Comparison of ENCODE assay signal across 25 mouse cellular contexts in genomic region chr13:29320421-29320820, GRCm38 (mm10).
DNase-seq lines count a peak whose midpoint lies in the region; ATAC-seq and TF ChIP-seq lines count a peak whose summit lies in the region.
"Had no signal": no experiment of that assay in that cellular context is flagged by ENCODE, and none has a peak within 500 bp of the region (broad histone marks: within the 10 kb centered on the region; RNA-seq: fewer than 3 reads in every experiment).

No protein-coding gene starts in this region.

- DNase-seq in heart, adult 11 months: peak; percentile 63
- DNase-seq in heart, postnatal 10 days: no peak
- peak; percentile 52 for DNase-seq in limb, embryonic 14.5 days (ENCODE audit: low spot score)
- DNase-seq in limb, embryonic 10.5 days (ENCODE audit: low spot score): no peak
- no peak for DNase-seq in midbrain, embryonic 10.5 days (ENCODE audit: low spot score)
- no peak for DNase-seq in midbrain, postnatal 0 days (ENCODE audit: low spot score)
- DNase-seq: adrenal gland, adult 8-10 months; adrenal gland, postnatal 25 days; cerebellum, adult 18-20 months; cerebellum, adult 9-10 months; cerebellum, postnatal 14 days; forebrain, postnatal 0 days; gastrocnemius, adult 2 months; gastrocnemius, postnatal 14 days; heart, adult 18-20 months; heart, postnatal 36 days had no signal

- no peak overlapping the region for H3K4me3 ChIP-seq in limb, embryonic 14.5 days (replicated peaks; ENCODE audit: low read length)
- H3K4me3 ChIP-seq in limb, embryonic 10.5 days: no peak overlapping the region
- H3K4me3 ChIP-seq in midbrain, embryonic 10.5 days: no peak overlapping the region
- no peak overlapping the region for H3K4me3 ChIP-seq in midbrain, postnatal 0 days (ENCODE audit: low read depth, low read length)
- H3K4me3 ChIP-seq: embryonic facial prominence, embryonic 12.5 days; erythroblast, embryonic 14.5 days; forebrain, embryonic 13.5 days; gastrocnemius, adult 2 months; heart, embryonic 13.5 days; hindbrain, embryonic 10.5 days; hindbrain, embryonic 13.5 days had no signal

- no peak overlapping the region for H3K9ac ChIP-seq in limb, embryonic 14.5 days (ENCODE audit: low read depth, low read length, severe bottlenecking)
- no peak overlapping the region for H3K9ac ChIP-seq in midbrain, postnatal 0 days (replicated peaks; ENCODE audit: low read length, poor library complexity, severe bottlenecking)
- H3K9ac ChIP-seq: embryonic facial prominence, embryonic 12.5 days; forebrain, embryonic 13.5 days; forebrain, postnatal 0 days; heart, embryonic 13.5 days; hindbrain, embryonic 13.5 days had no signal

- no peak for TF ChIP-seq POLR2A in limb, embryonic 14.5 days (IDR thresholded peaks at IDR 0.05; ENCODE audit: borderline replicate concordance, extremely low read depth, insufficient read depth, insufficient read length)

- no peaks in the 10 kb centered on the region for H3K4me1 ChIP-seq in limb, embryonic 14.5 days (ENCODE audit: control insufficient read depth, insufficient read depth, low read length)
- 0 out of 2 replicates have a peak, but pooled peaks cover 4% of the 10 kb centered on the region for H3K4me1 ChIP-seq in limb, embryonic 10.5 days
- H3K4me1 ChIP-seq in midbrain, embryonic 10.5 days: peaks cover 5% of the 10 kb centered on the region; the same call in 1 of the 2 replicates
- H3K4me1 ChIP-seq in midbrain, postnatal 0 days (ENCODE audit: insufficient read depth, low read length): no peaks in the 10 kb centered on the region
- H3K4me1 ChIP-seq: forebrain, embryonic 13.5 days; hindbrain, embryonic 10.5 days; hindbrain, embryonic 13.5 days had no signal

- no peak for ATAC-seq in limb, embryonic 14.5 days (ENCODE audit: low FRiP score, low read depth)
- no peak for ATAC-seq in midbrain, postnatal 0 days (ENCODE audit: low FRiP score)
- no peak for ATAC-seq in CD4-positive, CD25-positive, alpha-beta regulatory T cell, adult 4 months
- ATAC-seq: activated CD4-positive, CD25-positive, alpha-beta regulatory T cell, adult 4 months; forebrain, embryonic 13.5 days; forebrain, postnatal 0 days; intestine, postnatal 0 days had no signal

- H3K27ac ChIP-seq in limb, embryonic 14.5 days (replicated peaks; ENCODE audit: low read depth, low read length): no peak overlapping the region
- no peak overlapping the region for H3K27ac ChIP-seq in limb, embryonic 10.5 days
- H3K27ac ChIP-seq in midbrain, embryonic 10.5 days (replicated peaks): peak overlapping the region; percentile 28; the same call in 1 of the 2 replicates
- no peak overlapping the region for H3K27ac ChIP-seq in midbrain, postnatal 0 days (ENCODE audit: low read depth, low read length)
- H3K27ac ChIP-seq: embryonic facial prominence, embryonic 12.5 days; forebrain, embryonic 13.5 days; gastrocnemius, adult 2 months; heart, embryonic 13.5 days; hindbrain, embryonic 10.5 days; hindbrain, embryonic 13.5 days had no signal

- H3K9me3 ChIP-seq in limb, embryonic 14.5 days (ENCODE audit: control insufficient read depth, low read length): no peaks in the 10 kb centered on the region
- H3K9me3 ChIP-seq in limb, embryonic 10.5 days (replicated peaks): no peaks in the 10 kb centered on the region
- no peaks in the 10 kb centered on the region for H3K9me3 ChIP-seq in midbrain, embryonic 10.5 days (replicated peaks)
- H3K9me3 ChIP-seq in midbrain, postnatal 0 days (ENCODE audit: low read length): no peaks in the 10 kb centered on the region
- H3K9me3 ChIP-seq: embryonic facial prominence, embryonic 12.5 days; forebrain, embryonic 13.5 days; heart, embryonic 13.5 days; hindbrain, embryonic 10.5 days; hindbrain, embryonic 13.5 days had no signal

- no peak for TF ChIP-seq CTCF in midbrain, postnatal 0 days (IDR thresholded peaks at IDR 0.05)

- 0 out of 2 replicates have a peak, but pooled peaks cover under 1% of the 10 kb centered on the region for H3K36me3 ChIP-seq in limb, embryonic 14.5 days (ENCODE audit: control insufficient read depth, insufficient read depth, low read length)
- no peaks in the 10 kb centered on the region for H3K36me3 ChIP-seq in limb, embryonic 10.5 days
- H3K36me3 ChIP-seq in midbrain, embryonic 10.5 days: no peaks in the 10 kb centered on the region
- H3K36me3 ChIP-seq in midbrain, postnatal 0 days (ENCODE audit: insufficient read depth, low read length): no peaks in the 10 kb centered on the region
- H3K36me3 ChIP-seq: embryonic facial prominence, embryonic 12.5 days; hindbrain, embryonic 10.5 days; hindbrain, embryonic 13.5 days had no signal

- 44% methylated on average over 2 of the region's 2 CpGs for WGBS in limb, embryonic 14.5 days
- 74% methylated on average over 2 of the region's 2 CpGs for WGBS in limb, embryonic 10.5 days
- WGBS in midbrain, embryonic 10.5 days: 79% methylated on average over 2 of the region's 2 CpGs
- 43% methylated on average over 2 of the region's 2 CpGs for WGBS in midbrain, postnatal 0 days

- intact Hi-C loops in heart, postnatal 10 days (cut with DNase I): no loop called here

- H3K4me2 ChIP-seq in limb, embryonic 14.5 days (replicated peaks; ENCODE audit: low read depth, low read length, severe bottlenecking): no peak overlapping the region
- no peak overlapping the region for H3K4me2 ChIP-seq in midbrain, postnatal 0 days (ENCODE audit: low read depth, low read length, poor library complexity, severe bottlenecking)
- H3K4me2 ChIP-seq: embryonic facial prominence, embryonic 12.5 days; forebrain, embryonic 13.5 days; heart, embryonic 13.5 days; hindbrain, embryonic 13.5 days had no signal

- H3K27me3 ChIP-seq in limb, embryonic 14.5 days (ENCODE audit: control insufficient read depth, insufficient read depth, low read length): no peaks in the 10 kb centered on the region
- no peaks in the 10 kb centered on the region for H3K27me3 ChIP-seq in limb, embryonic 10.5 days (ENCODE audit: low read depth, poor library complexity, severe bottlenecking)
- no peaks in the 10 kb centered on the region for H3K27me3 ChIP-seq in midbrain, embryonic 10.5 days (ENCODE audit: low read depth, poor library complexity, severe bottlenecking)
- no peaks in the 10 kb centered on the region for H3K27me3 ChIP-seq in midbrain, postnatal 0 days (ENCODE audit: insufficient read depth, low read length)
- H3K27me3 ChIP-seq: embryonic facial prominence, embryonic 12.5 days; forebrain, embryonic 13.5 days; heart, embryonic 13.5 days; hindbrain, embryonic 13.5 days had no signal

Comparison
In these comparisons a context has a peak if more than half of its experiments do, and no peak if none do; other contexts are left out.
1. DNase-seq: peak in heart, adult 11 months (single experiment) and limb, embryonic 14.5 days (single experiment); none in heart, postnatal 10 days (0 of 2), limb, embryonic 10.5 days (single experiment), midbrain, embryonic 10.5 days (single experiment) and midbrain, postnatal 0 days (single experiment).